Mouse (Mus musculus) kidney, adult 2 months (tissue): ENCODE measurements around the gene Rcor2.

Experiments used
- CTCF ChIP-seq: fragments of 200-500 bp; conservative IDR thresholded peaks from 2 replicates; pipeline ENCODE4 v1.5.1; 2011; ENCODE audit warnings: low read depth, mild to moderate bottlenecking, control low read depth, low read length, moderate library complexity, mixed read lengths; ENCODE audit not compliant: insufficient read depth, insufficient read length
- POLR2A ChIP-seq: fragments of 200-500 bp; IDR thresholded peaks from one replicate; pipeline ENCODE4 v1.6.1; 2011; ENCODE audit warnings: low read depth, low read length, control low read depth

DNA sequence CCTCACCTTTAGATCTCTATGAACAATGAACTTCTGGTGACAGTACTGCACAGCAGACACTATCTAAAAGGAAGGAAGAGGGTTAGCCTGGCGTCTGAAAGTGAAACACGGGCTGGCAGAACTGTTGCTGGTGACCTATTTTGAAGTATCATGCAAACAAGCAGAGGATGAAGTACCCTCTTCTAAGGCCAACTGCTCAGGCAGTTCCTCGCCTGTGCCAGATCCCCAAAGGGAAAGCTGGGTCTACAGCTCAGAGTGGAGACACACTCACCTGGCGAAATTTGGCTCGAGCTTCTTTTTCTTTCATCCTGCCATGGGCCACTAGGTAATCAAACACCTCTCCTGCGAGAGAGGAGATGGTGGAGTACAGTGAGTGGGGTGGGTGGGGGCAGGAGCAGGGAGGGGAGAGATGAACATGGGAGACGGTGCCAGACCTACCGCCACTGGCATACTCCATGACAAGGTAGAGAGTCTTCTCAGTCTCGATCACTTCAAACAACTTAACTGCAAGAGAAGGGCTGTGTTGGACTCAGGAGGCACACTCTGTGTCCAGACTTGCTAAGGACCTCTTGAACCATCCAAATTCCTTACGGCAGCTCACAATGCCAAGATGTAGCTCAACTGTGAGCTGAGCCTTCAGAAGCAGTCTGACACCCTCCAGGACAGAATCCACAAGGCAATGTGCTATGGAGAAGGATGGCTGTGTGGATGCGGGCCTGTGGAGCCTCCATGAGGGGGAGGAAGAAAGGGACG, 19.6 kb downstream of the Rcor2 start:
- no peak for TF ChIP-seq CTCF
- no peak for TF ChIP-seq POLR2A
